Mouse (Mus musculus): ENCODE measurements around the gene Pla2g4e.

- TF ChIP-seq TAL1 (conservative IDR thresholded peaks at IDR 0.05; ENCODE audit: low read depth, low read length) (no peak), CTCF (IDR thresholded peaks at IDR 0.05; ENCODE audit: low read depth, low read length) (no peak), POLR2AphosphoS5 (IDR thresholded peaks at IDR 0.05; ENCODE audit: insufficient replicate concordance, low read depth, low read length) (no peak), GATA1 (IDR thresholded peaks at IDR 0.05; ENCODE audit: borderline replicate concordance, low read length) (no peak)
These were observed 41.4 kb downstream of the Pla2g4e start for GRCm38 (mm10) chr2:120203742-120204141.
